Mouse (Mus musculus): ENCODE data around the gene Rhcg. TPM values are rescaled to one million over a fixed set of nuclear protein-coding genes. Genes with fewer than 3 reads are reported as not detected.

Gene Rhcg
- polyA plus RNA-seq, 1 experiment = not detected

GRCm38 (mm10) chr7:79557728-79558221 lies 59.7 kb downstream of the Rhcg start:
- TF ChIP-seq POLR2A (IDR thresholded peaks at IDR 0.05; ENCODE audit: borderline replicate concordance, control insufficient read depth, low read depth, low read length) (no peak), CTCF (IDR thresholded peaks at IDR 0.05; ENCODE audit: control insufficient read depth, insufficient read depth, low read length) (no peak)
- Histone ChIP-seq H3K4me3 (replicated peaks; ENCODE audit: control insufficient read depth, low read depth, low read length) (no peak overlapping the region), H3K4me1 (ENCODE audit: control insufficient read depth, insufficient read depth, low read length) (no peaks in the 10 kb centered on the region), H3K27ac (ENCODE audit: control insufficient read depth, insufficient read depth, low read depth, low read length, poor library complexity) (no peak overlapping the region)
- WGBS = 8% methylated on average over 8 of the region's 8 CpGs

GRCm38 (mm10) chr7:79555368-79556034 lies 62.0 kb downstream of the Rhcg start:
- Histone ChIP-seq H3K4me1 (ENCODE audit: control insufficient read depth, insufficient read depth, low read length) (no peaks in the 10 kb centered on the region), H3K27ac (ENCODE audit: control insufficient read depth, insufficient read depth, low read depth, low read length, poor library complexity) (no peak overlapping the region), H3K4me3 (replicated peaks; ENCODE audit: control insufficient read depth, low read depth, low read length) (no peak overlapping the region)
- WGBS = 7% methylated on average over 25 of the region's 25 CpGs
- TF ChIP-seq POLR2A (IDR thresholded peaks at IDR 0.05; ENCODE audit: borderline replicate concordance, control insufficient read depth, low read depth, low read length) (no peak), CTCF (IDR thresholded peaks at IDR 0.05; ENCODE audit: control insufficient read depth, insufficient read depth, low read length) (no peak)

- 12% methylated on average over 10 of the region's 10 CpGs for WGBS
- no peak overlapping the region for H3K27ac ChIP-seq (ENCODE audit: control insufficient read depth, insufficient read depth, low read depth, low read length, poor library complexity)
- H3K4me1 ChIP-seq (ENCODE audit: control insufficient read depth, insufficient read depth, low read length) = no peaks in the 10 kb centered on the region
- no peak overlapping the region for H3K4me3 ChIP-seq (replicated peaks; ENCODE audit: control insufficient read depth, low read depth, low read length)
- TF ChIP-seq POLR2A (IDR thresholded peaks at IDR 0.05; ENCODE audit: borderline replicate concordance, control insufficient read depth, low read depth, low read length) = no peak
- TF ChIP-seq CTCF (IDR thresholded peaks at IDR 0.05; ENCODE audit: control insufficient read depth, insufficient read depth, low read length) = 0 out of 2 replicates have a peak, but pooled peaks have one; percentile 6
Measured at GRCm38 (mm10) chr7:79552702-79553101, 64.8 kb downstream of the Rhcg start.

- WGBS = 36% methylated on average over 12 of the region's 12 CpGs
- no peak for TF ChIP-seq POLR2A (IDR thresholded peaks at IDR 0.05; ENCODE audit: borderline replicate concordance, control insufficient read depth, low read depth, low read length)
- TF ChIP-seq CTCF (IDR thresholded peaks at IDR 0.05; ENCODE audit: control insufficient read depth, insufficient read depth, low read length) = no peak
- H3K4me3 ChIP-seq (replicated peaks; ENCODE audit: control insufficient read depth, low read depth, low read length) = no peak overlapping the region
- no peak overlapping the region for H3K27ac ChIP-seq (ENCODE audit: control insufficient read depth, insufficient read depth, low read depth, low read length, poor library complexity)
- H3K4me1 ChIP-seq (ENCODE audit: control insufficient read depth, insufficient read depth, low read length) = no peaks in the 10 kb centered on the region
Measured at GRCm38 (mm10) chr7:79548893-79549555, 68.4 kb downstream of the Rhcg start.

- TF ChIP-seq CTCF (IDR thresholded peaks at IDR 0.05; ENCODE audit: control insufficient read depth, insufficient read depth, low read length) = peak; percentile 76
- no peak for TF ChIP-seq POLR2A (IDR thresholded peaks at IDR 0.05; ENCODE audit: borderline replicate concordance, control insufficient read depth, low read depth, low read length)
- Histone ChIP-seq H3K4me1 (ENCODE audit: control insufficient read depth, insufficient read depth, low read length) (no peaks in the 10 kb centered on the region), H3K4me3 (replicated peaks; ENCODE audit: control insufficient read depth, low read depth, low read length) (no peak overlapping the region), H3K27ac (ENCODE audit: control insufficient read depth, insufficient read depth, low read depth, low read length, poor library complexity) (no peak overlapping the region)
- WGBS = 3% methylated on average over 15 of the region's 15 CpGs
Measured at GRCm38 (mm10) chr7:79547092-79547491, 70.4 kb downstream of the Rhcg start.

GRCm38 (mm10) chr7:79545066-79545400 lies 72.4 kb downstream of the Rhcg start:
- Histone ChIP-seq H3K27ac (ENCODE audit: control insufficient read depth, insufficient read depth, low read depth, low read length, poor library complexity) (no peak overlapping the region), H3K4me1 (ENCODE audit: control insufficient read depth, insufficient read depth, low read length) (no peaks in the 10 kb centered on the region), H3K4me3 (replicated peaks; ENCODE audit: control insufficient read depth, low read depth, low read length) (no peak overlapping the region)
- TF ChIP-seq CTCF (IDR thresholded peaks at IDR 0.05; ENCODE audit: control insufficient read depth, insufficient read depth, low read length) (no peak), POLR2A (IDR thresholded peaks at IDR 0.05; ENCODE audit: borderline replicate concordance, control insufficient read depth, low read depth, low read length) (no peak)
- 7% methylated on average over 7 of the region's 7 CpGs for WGBS

- 5% methylated on average over 37 of the region's 37 CpGs for WGBS
- no peaks in the 10 kb centered on the region for H3K4me1 ChIP-seq (ENCODE audit: control insufficient read depth, insufficient read depth, low read length)
- no peak for TF ChIP-seq CTCF (IDR thresholded peaks at IDR 0.05; ENCODE audit: control insufficient read depth, insufficient read depth, low read length)
- no peak for TF ChIP-seq POLR2A (IDR thresholded peaks at IDR 0.05; ENCODE audit: borderline replicate concordance, control insufficient read depth, low read depth, low read length)
- H3K4me3 ChIP-seq (replicated peaks; ENCODE audit: control insufficient read depth, low read depth, low read length) = no peak overlapping the region
- H3K27ac ChIP-seq (ENCODE audit: control insufficient read depth, insufficient read depth, low read depth, low read length, poor library complexity) = no peak overlapping the region
Measured at GRCm38 (mm10) chr7:79544281-79545065, 73.0 kb downstream of the Rhcg start.

Other genes with a start within 250 kb of the Rhcg start
- gene Rlbp1, start 230.6 kb downstream of the Rhcg start, polyA plus RNA-seq (2011; ENCODE audit: insufficient read depth, insufficient read length, low replicate concordance, missing spikeins) = not detected in 2 replicates
- gene Fanci, start 225.7 kb downstream of the Rhcg start, polyA plus RNA-seq (2011; ENCODE audit: insufficient read depth, insufficient read length, low replicate concordance, missing spikeins) = 8.5 and 10.3 TPM in 2 replicates
- 74.2 and 180 TPM in 2 replicates for gene Polg, start 151.3 kb downstream of the Rhcg start, polyA plus RNA-seq (2011; ENCODE audit: insufficient read depth, insufficient read length, low replicate concordance, missing spikeins)
- gene Ticrr, start 42.5 kb upstream of the Rhcg start, polyA plus RNA-seq (2011; ENCODE audit: insufficient read depth, insufficient read length, low replicate concordance, missing spikeins) = 6.0 and 13.8 TPM in 2 replicates
- 0.29 and 1.00 TPM in 2 replicates for gene Kif7, start 98.1 kb upstream of the Rhcg start, polyA plus RNA-seq (2011; ENCODE audit: insufficient read depth, insufficient read length, low replicate concordance, missing spikeins)
- gene Plin1, start 115.2 kb upstream of the Rhcg start, polyA plus RNA-seq (2011; ENCODE audit: insufficient read depth, insufficient read length, low replicate concordance, missing spikeins) = 2.3 TPM in 1 of 2 replicates, not detected in the other
- gene Pex11a, start 125.5 kb upstream of the Rhcg start, polyA plus RNA-seq (2011; ENCODE audit: insufficient read depth, insufficient read length, low replicate concordance, missing spikeins) = 3.4 and 4.9 TPM in 2 replicates
- not detected in 2 replicates for gene Wdr93, start 125.5 kb upstream of the Rhcg start, polyA plus RNA-seq (2011; ENCODE audit: insufficient read depth, insufficient read length, low replicate concordance, missing spikeins)
- not detected in 2 replicates for gene Mesp1, start 176.1 kb upstream of the Rhcg start, polyA plus RNA-seq (2011; ENCODE audit: insufficient read depth, insufficient read length, low replicate concordance, missing spikeins)
- not detected in 2 replicates for gene Mesp2, start 193.1 kb upstream of the Rhcg start, polyA plus RNA-seq (2011; ENCODE audit: insufficient read depth, insufficient read length, low replicate concordance, missing spikeins)
- gene Anpep, start 243.4 kb upstream of the Rhcg start, polyA plus RNA-seq (2011; ENCODE audit: insufficient read depth, insufficient read length, low replicate concordance, missing spikeins) = 1.0 and 1.2 TPM in 2 replicates

Data from bone marrow, adult 2 months (tissue).